Mouse (Mus musculus) kidney, adult 2 months (tissue): ENCODE data around the gene Kntc1.

Source experiments
- CTCF ChIP-seq: fragments of 200-500 bp; conservative IDR thresholded peaks from 2 replicates; pipeline ENCODE4 v1.5.1; 2011; ENCODE audit warnings: low read depth, mild to moderate bottlenecking, control low read depth, low read length, moderate library complexity, mixed read lengths; ENCODE audit not compliant: insufficient read depth, insufficient read length
- POLR2A ChIP-seq: fragments of 200-500 bp; IDR thresholded peaks from one replicate; pipeline ENCODE4 v1.6.1; 2011; ENCODE audit warnings: low read depth, low read length, control low read depth

DNA sequence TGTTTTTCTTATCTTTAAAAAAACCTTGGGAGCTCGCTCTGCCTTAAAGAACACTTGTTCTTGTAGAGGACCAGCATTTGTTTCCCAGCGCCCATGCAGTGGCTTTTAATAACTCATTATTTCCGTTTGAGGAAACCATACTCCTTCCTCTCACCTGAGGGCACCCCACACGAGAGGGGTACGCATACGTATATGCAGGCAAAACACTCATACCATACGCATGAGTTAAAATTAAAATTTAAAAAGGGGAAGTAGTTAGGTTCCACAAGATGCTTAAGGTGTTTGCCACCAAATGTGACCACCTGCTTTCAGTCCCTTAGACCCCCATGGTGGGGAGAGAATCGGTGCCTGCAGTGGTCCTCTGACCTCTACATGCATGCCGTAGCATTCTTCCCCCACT, 23.9 kb downstream of the Kntc1 start:
- TF ChIP-seq CTCF = no peak
- TF ChIP-seq POLR2A = no peak
